Mouse (Mus musculus) liver, embryonic 15.5 days (tissue): Measurements from ENCODE around the gene Crtac1. TPM values are rescaled to one million over a fixed set of nuclear protein-coding genes. Genes with fewer than 3 reads are reported as not detected.

Experiments
- ATAC-seq: fragments of 200-750 bp; cut with Nextera tagmentation; 2 replicates; pipeline ENCODE4 v1.8.0; 2017; ENCODE audit warnings: moderate number of reproducible peaks, mild to moderate bottlenecking, moderate library complexity; ENCODE audit not compliant: insufficient read depth
- H3K27ac ChIP-seq: fragments of 300-500 bp; sonication (generic); replicated peaks from 2 replicates; pipeline ENCODE4 v1.5.1; 2015; ENCODE audit warnings: mild to moderate bottlenecking, inconsistent platforms
- H3K27me3 ChIP-seq: fragments of 300-500 bp; sonication (generic); 2 replicates; pipeline ENCODE4 v1.6.1; 2015; ENCODE audit warnings: mild to moderate bottlenecking, inconsistent platforms
- H3K36me3 ChIP-seq: fragments of 300-500 bp; sonication (generic); replicated peaks from 2 replicates; pipeline ENCODE4 v1.6.1; 2015; ENCODE audit warnings: moderate library complexity, mild to moderate bottlenecking, inconsistent platforms
- H3K4me1 ChIP-seq: fragments of 300-500 bp; sonication (generic); replicated peaks from 2 replicates; pipeline ENCODE4 v1.6.1; 2015; ENCODE audit warnings: inconsistent platforms
- H3K4me2 ChIP-seq: fragments of 300-500 bp; sonication (generic); 2 replicates; pipeline ENCODE4 v1.6.1; 2015; ENCODE audit warnings: moderate library complexity, mild to moderate bottlenecking, inconsistent platforms
- H3K4me3 ChIP-seq: fragments of 300-500 bp; sonication (generic); replicated peaks from 2 replicates; pipeline ENCODE4 v1.5.1; 2015; ENCODE audit warnings: mild to moderate bottlenecking, inconsistent platforms
- H3K9ac ChIP-seq: fragments of 300-500 bp; sonication (generic); 2 replicates; pipeline ENCODE4 v1.6.1; 2015; ENCODE audit warnings: moderate library complexity, mild to moderate bottlenecking, inconsistent platforms
- H3K9me3 ChIP-seq: fragments of 300-500 bp; sonication (generic); replicated peaks from 2 replicates; pipeline ENCODE4 v1.6.1; 2016; ENCODE audit warnings: inconsistent platforms
- WGBS: fragments of 180-500 bp; shearing (Covaris S2); methylation state at CpG from one replicate; pipeline ENCODE4 v1.1.7; 2015; ENCODE audit warnings: mixed read lengths; ENCODE audit not compliant: insufficient replicate concordance; 5-methylcytosine and 5-hydroxymethylcytosine counted together
- polyA plus RNA-seq: library from polyadenylated mRNA; unstranded; fragments of >200 nt; fragmentation: Nextera tagmentation; extraction: Ambion mirVana; gene quantifications from 2 replicates; pipeline ENCODE4 v1.2.1, GENCODE M21; 2015

Crtac1 gene
- polyA plus RNA-seq, 1 experiment from 2014 or later = 0.03 TPM

DNA sequence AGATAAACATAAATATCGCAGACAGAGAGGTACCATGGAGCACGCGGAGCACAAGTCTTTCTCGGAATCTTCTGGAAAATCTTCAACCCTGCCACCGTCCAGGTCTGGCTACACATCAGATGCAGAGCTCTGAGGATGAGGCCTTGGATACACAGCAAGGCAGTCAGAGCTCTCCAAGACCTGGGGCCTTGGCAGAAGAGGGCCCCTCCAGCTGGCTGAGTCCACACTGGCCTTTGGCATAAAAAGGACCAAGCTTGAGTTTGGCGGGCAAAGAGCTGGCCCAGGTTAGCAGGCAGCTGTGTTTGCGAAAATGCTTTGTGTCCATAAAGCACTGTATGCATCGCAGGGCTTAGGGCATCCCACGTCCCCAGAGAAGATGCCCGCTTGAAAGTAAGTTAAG lies 17.0 kb upstream of the Crtac1 start:
- 69% methylated on average over 10 of the region's 10 CpGs for WGBS
- Histone ChIP-seq H3K9ac (no peak overlapping the region), H3K4me3 (no peak overlapping the region), H3K9me3 (no peaks in the 10 kb centered on the region), H3K36me3 (no peaks in the 10 kb centered on the region), H3K4me1 (no peaks in the 10 kb centered on the region), H3K27me3 (no peaks in the 10 kb centered on the region; the same call in 1 of the 2 replicates), H3K4me2 (no peak overlapping the region), H3K27ac (no peak overlapping the region)
- ATAC-seq = no peak

DNA sequence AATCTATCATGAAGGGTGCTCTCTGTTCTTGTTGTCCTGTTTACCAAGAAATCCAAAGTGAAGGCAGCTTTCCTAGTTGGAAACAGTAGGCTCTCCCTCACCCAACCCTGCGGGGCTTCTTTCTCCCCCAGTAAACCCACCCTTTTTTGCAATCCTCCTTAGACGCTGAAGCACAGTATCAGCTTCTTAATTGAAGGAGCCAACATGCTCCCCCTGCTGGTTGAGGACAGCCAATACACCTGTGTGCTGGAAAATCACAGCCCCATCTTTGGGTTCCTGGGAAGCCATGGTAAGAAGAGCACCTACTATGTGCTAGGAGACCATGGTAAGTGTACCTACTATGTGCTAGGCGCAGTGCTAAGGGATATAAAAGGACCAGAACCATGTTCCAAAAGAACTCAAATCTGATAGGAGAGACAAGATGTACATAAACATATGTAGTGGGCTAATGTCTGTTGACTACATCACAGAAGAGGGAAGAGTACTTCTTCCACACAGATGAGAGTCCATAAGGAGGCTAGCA lies 12.4 kb upstream of the Crtac1 start:
- Histone ChIP-seq H3K4me2 (no peak overlapping the region), H3K27me3 (no peaks in the 10 kb centered on the region; the same call in 1 of the 2 replicates), H3K4me1 (no peaks in the 10 kb centered on the region), H3K36me3 (no peaks in the 10 kb centered on the region), H3K27ac (no peak overlapping the region), H3K9me3 (no peaks in the 10 kb centered on the region), H3K9ac (no peak overlapping the region), H3K4me3 (no peak overlapping the region)
- no peak for ATAC-seq
- 6% methylated on average over 3 of the region's 3 CpGs for WGBS

DNA sequence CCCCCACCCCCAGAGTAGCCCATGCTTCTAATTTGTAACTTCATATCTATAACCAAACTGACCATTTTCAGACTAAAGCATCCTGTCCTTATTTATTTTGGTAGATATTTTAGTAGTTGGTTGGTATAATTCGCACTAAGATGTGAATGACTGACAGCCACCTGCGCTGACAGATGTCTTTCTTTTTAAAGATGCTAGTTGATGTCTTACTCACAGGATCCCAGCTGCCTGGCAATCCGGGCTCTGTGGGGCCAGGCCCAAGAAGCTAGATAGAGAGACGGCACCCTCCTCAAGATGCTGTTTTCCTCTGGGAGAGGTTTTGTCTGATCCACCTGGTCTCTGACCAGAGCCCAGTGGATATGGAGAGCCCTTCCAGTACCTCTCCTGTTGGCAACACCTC lies 11.7 kb upstream of the Crtac1 start:
- no peak overlapping the region for H3K9ac ChIP-seq
- H3K4me1 ChIP-seq = no peaks in the 10 kb centered on the region
- no peaks in the 10 kb centered on the region for H3K9me3 ChIP-seq
- no peaks in the 10 kb centered on the region for H3K36me3 ChIP-seq
- H3K4me2 ChIP-seq = no peak overlapping the region
- no peak overlapping the region for H3K4me3 ChIP-seq
- 64% methylated on average over 4 of the region's 4 CpGs for WGBS
- H3K27me3 ChIP-seq = no peaks in the 10 kb centered on the region; the same call in 1 of the 2 replicates
- no peak for ATAC-seq
- H3K27ac ChIP-seq = no peak overlapping the region

DNA sequence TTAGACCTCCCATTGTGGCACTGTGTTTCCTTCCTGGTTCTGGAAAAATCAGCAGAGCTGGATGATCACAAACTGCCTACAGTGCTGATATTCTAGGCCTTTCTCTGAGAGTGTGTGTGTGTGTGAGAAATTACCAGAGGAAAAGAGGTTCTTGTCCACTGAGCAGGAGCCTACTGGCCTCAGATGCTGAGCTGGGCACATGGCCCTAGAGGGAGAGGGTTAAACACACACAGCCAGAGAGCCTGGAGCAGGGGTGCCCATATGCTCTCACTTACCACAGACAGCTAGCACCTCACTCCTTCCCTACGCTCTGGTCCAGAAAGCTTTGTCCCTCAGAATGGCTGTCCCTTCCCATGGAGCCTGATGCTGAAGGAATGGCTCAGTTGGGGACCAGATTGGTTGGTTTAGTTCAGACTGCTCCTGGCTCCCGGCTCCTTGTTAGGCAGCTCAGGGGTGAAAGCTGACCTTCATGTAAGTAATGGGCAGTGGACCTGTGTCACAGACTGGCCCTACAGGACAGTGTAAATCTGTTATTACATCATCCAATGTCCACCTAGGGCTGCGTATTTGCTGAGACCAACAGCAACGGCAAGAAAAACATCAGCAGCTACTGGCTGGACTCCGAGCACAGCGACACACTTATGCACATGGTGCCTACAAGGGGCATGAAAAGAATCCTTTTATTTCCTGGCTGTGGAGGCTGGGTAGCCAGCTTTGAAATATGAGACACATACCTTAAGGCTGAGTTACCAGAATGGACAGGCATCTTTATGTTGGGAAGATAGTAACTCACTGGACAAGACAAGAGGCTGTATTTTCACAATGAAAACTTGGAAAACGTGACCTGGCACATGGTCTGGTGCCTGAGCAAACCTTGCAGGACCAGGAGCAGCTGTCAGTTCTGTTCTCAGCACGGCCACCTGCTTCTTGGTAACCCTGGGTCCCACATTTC lies 10.9 kb upstream of the Crtac1 start:
- Histone ChIP-seq H3K4me3 (no peak overlapping the region), H3K27ac (no peak overlapping the region), H3K9me3 (no peaks in the 10 kb centered on the region), H3K36me3 (no peaks in the 10 kb centered on the region), H3K27me3 (no peaks in the 10 kb centered on the region; the same call in 1 of the 2 replicates), H3K4me1 (no peaks in the 10 kb centered on the region), H3K9ac (no peak overlapping the region), H3K4me2 (no peak overlapping the region)
- no peak for ATAC-seq
- 53% methylated on average over 8 of the region's 8 CpGs for WGBS

DNA sequence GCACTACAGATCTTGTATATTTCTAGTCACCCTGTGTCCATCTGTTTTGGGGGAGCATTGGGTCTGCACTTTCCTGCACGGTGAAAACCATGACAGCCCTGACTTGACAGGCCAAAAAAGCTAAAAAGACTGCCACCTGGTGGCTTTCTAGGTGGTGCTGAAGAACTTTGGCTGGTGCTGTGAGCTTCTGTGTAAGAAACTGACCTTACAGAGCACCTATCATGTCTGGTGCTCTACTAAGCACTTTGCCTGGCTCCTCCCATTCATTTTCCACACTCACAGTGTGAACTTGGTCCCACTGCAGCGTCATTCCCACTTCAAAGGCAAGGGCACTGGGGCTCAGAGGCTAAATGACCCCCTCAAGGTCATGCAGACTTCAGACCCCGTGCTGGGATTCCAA lies 8.5 kb upstream of the Crtac1 start:
- Histone ChIP-seq H3K27ac (no peak overlapping the region), H3K4me1 (no peaks in the 10 kb centered on the region), H3K9ac (no peak overlapping the region), H3K36me3 (no peaks in the 10 kb centered on the region), H3K9me3 (no peaks in the 10 kb centered on the region), H3K4me2 (no peak overlapping the region), H3K27me3 (peaks cover 10% of the 10 kb centered on the region), H3K4me3 (no peak overlapping the region)
- WGBS = 17% methylated on average over 3 of the region's 3 CpGs
- no peak for ATAC-seq

DNA sequence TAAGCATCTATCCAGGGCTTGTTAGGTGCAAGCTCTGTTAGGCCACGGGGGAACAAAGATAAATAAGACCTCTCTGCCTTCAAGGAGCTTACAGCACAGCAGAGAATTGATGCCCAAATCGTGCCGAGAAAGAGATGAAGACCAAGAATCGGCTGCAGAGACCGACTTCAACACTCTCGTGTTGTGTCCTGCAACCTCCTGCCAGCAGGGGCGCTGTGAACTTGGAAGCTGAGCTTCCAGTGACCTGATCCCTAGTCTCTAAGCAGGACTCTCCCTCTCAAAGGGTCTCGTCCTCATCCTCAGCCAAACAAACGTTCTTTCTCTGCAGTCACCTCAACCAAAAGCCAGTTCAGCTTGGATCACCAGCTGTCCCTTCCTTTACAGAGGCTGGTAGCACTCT lies 7.8 kb upstream of the Crtac1 start:
- Histone ChIP-seq H3K9ac (no peak overlapping the region), H3K4me1 (no peaks in the 10 kb centered on the region)
- no peak for ATAC-seq

DNA sequence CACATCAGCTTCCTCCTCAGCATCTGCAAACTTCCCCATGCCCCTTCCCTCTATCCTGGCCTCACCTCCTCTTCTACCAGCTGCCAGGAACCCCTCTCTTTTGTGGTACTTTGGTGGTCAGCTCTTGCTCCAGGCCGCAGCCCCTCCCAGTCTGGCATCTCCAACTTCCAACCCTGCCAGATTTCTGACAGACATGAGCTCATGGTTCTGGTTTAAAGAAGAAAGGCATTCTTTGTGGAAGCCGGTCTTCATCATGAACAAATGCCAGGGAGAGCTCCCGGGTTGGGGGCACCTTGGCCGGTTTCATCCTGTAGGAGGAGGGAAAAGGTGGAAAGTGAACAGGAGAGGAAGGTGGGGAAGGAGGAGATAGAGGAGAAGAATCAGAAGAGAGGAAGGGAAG lies 4.0 kb upstream of the Crtac1 start:
- 49% methylated on average over 4 of the region's 4 CpGs for WGBS

More for the DNA sequence above, 7.8 kb upstream of the Crtac1 start:
- no peaks in the 10 kb centered on the region for H3K9me3 ChIP-seq
- H3K36me3 ChIP-seq = no peaks in the 10 kb centered on the region
- no peak overlapping the region for H3K4me3 ChIP-seq
- no peak overlapping the region for H3K4me2 ChIP-seq
- 55% methylated on average over 9 of the region's 9 CpGs for WGBS
- H3K27ac ChIP-seq = no peak overlapping the region
- peaks cover 17% of the 10 kb centered on the region for H3K27me3 ChIP-seq

DNA sequence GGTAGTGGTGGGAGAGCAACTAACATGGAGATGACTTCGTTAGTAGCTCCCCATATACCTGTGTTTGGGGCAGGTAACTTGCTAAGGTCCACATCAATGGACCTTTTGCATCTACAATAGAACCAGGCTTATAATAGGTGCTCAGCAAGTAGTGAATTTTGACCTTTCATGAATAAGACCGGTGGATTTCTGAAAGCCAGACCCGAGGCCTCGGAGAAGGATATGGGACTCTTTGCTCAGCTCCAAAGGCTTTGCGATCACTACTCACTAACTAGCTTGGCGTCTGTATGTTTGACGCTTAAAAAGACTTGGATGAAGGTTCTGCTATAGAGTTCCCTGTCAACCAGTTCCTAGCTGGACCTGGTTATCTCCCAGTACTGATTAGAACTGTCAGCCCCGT lies 1.2 kb upstream of the Crtac1 start:
- H3K4me2 ChIP-seq = no peak overlapping the region
- H3K4me3 ChIP-seq = no peak overlapping the region
- H3K9me3 ChIP-seq = no peaks in the 10 kb centered on the region
- peaks cover 7% of the 10 kb centered on the region; the same call in 1 of the 2 replicates for H3K4me1 ChIP-seq
- ATAC-seq = no peak
- 31% methylated on average over 8 of the region's 8 CpGs for WGBS
- no peak overlapping the region for H3K9ac ChIP-seq
- no peak overlapping the region for H3K27ac ChIP-seq
- H3K27me3 ChIP-seq = peaks cover 74% of the 10 kb centered on the region
- H3K36me3 ChIP-seq = no peaks in the 10 kb centered on the region

More for the DNA sequence above, 4.0 kb upstream of the Crtac1 start:
- Histone ChIP-seq H3K9ac (no peak overlapping the region), H3K4me3 (no peak overlapping the region), H3K27ac (no peak overlapping the region), H3K9me3 (no peaks in the 10 kb centered on the region), H3K27me3 (peaks cover 54% of the 10 kb centered on the region), H3K4me1 (peaks cover 7% of the 10 kb centered on the region; the same call in 1 of the 2 replicates), H3K4me2 (no peak overlapping the region), H3K36me3 (no peaks in the 10 kb centered on the region)
- ATAC-seq = no peak

DNA sequence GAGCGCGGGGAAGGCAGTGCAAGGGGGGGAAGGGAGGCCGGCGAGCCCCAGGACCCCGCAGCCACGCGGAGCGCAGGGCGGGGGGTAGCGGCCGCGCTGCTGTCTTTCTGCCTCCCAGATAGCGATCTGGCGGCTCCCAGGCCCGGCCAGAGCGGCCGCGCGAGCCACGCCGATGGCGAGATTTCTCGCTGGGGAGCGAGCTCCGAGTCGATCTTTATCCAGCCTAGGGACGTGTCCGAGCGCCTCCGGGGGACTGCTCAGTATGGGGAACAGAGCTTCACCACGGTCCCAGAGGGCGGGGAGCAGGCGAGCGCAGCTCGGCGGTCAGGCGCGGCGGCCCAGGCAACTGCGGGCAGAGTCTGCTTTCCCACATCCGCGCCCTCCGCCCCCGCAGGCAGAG lies 608 bp upstream of the Crtac1 start:
- Histone ChIP-seq H3K4me1 (peaks cover 7% of the 10 kb centered on the region; the same call in 1 of the 2 replicates), H3K27ac (no peak overlapping the region), H3K27me3 (peaks cover 74% of the 10 kb centered on the region), H3K4me2 (peak overlapping the region; percentile 58), H3K9me3 (no peaks in the 10 kb centered on the region), H3K9ac (no peak overlapping the region), H3K36me3 (no peaks in the 10 kb centered on the region), H3K4me3 (peak overlapping the region; percentile 33)
- WGBS = under 1% methylated on average over 39 of the region's 44 CpGs
- ATAC-seq = no peak

DNA sequence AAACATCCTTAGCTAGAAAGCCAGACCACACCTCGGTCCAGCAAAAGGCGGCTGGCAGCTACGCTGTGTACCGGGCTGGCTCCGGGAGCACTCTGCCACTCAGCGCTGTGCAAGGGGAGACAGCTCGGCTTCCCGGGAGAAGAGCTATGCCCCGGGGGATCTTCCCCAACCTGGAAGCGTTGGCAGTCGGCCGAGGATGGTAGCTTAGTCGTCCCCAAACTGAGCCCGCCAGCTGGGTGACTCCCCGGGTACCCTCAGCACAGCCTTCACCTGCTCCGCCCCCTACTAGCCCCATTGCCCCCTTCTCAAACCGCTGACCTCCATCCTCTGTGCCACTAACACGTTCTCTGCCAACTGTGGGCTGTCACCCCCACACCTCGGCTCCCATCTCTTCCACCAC lies 602 bp downstream of the Crtac1 start:
- Histone ChIP-seq H3K4me3 (no peak overlapping the region), H3K4me2 (no peak overlapping the region; the same call in 1 of the 2 replicates), H3K9me3 (no peaks in the 10 kb centered on the region), H3K36me3 (no peaks in the 10 kb centered on the region), H3K27ac (no peak overlapping the region), H3K9ac (no peak overlapping the region), H3K27me3 (peaks cover 73% of the 10 kb centered on the region), H3K4me1 (peaks cover 7% of the 10 kb centered on the region; the same call in 1 of the 2 replicates)
- no peak for ATAC-seq
- 4% methylated on average over 19 of the region's 19 CpGs for WGBS

DNA sequence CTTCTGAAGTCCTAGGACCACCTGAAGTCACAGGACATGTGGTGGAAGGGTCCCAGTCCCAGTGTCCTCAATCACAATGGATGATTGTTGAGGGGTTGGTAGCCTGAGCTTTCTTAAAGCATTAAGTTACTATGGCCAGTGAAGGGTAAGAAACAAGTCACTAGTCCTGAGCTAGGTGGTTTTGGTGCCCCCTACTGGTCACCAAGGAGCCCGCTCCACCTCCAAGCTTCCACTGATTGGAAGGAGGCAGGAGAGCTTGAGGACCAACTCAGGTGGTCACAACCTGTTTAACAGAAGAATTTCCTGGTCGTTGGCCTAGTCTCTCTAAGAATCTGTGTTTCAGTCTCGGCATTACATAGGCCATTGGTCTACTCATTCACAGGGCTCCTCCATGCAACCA lies 2.2 kb downstream of the Crtac1 start:
- no peak overlapping the region for H3K4me3 ChIP-seq
- no peaks in the 10 kb centered on the region for H3K36me3 ChIP-seq
- H3K9ac ChIP-seq = no peak overlapping the region
- H3K9me3 ChIP-seq = no peaks in the 10 kb centered on the region
- H3K4me1 ChIP-seq = peaks cover 7% of the 10 kb centered on the region; the same call in 1 of the 2 replicates
- peaks cover 57% of the 10 kb centered on the region for H3K27me3 ChIP-seq
- 11% methylated on average over 3 of the region's 3 CpGs for WGBS
- H3K27ac ChIP-seq = no peak overlapping the region
- no peak overlapping the region for H3K4me2 ChIP-seq
- ATAC-seq = no peak
